Mouse (Mus musculus) midbrain, postnatal 0 days (tissue): ENCODE results near the gene Them7. TPM values are rescaled to one million over a fixed set of nuclear protein-coding genes. Genes with fewer than 3 reads are reported as not detected.

Experiments used
- ATAC-seq: fragments of 200-750 bp; cut with Nextera tagmentation; 2 replicates; pipeline ENCODE4 v1.8.0; 2017; ENCODE audit warnings: moderate number of reproducible peaks, mild to moderate bottlenecking, moderate TSS enrichment, moderate library complexity; ENCODE audit not compliant: low FRiP score
- DNase-seq: peaks from one replicate; pipeline ENCODE4 v3.0.0-alpha.2; 2015; ENCODE audit warnings: low spot score
- H3K27ac ChIP-seq: fragments of 300-500 bp; sonication (generic); 2 replicates; pipeline ENCODE4 v1.5.1; 2014; ENCODE audit warnings: low read depth, mild to moderate bottlenecking, low read length, mixed read lengths
- H3K27me3 ChIP-seq: fragments of 300-500 bp; sonication (generic); 2 replicates; pipeline ENCODE4 v1.6.1; 2014; ENCODE audit warnings: low read length, control low read depth, mixed read lengths; ENCODE audit not compliant: insufficient read depth
- H3K36me3 ChIP-seq: fragments of 300-500 bp; sonication (generic); 2 replicates; pipeline ENCODE4 v1.6.1; 2014; ENCODE audit warnings: low read length, control low read depth, mixed read lengths; ENCODE audit not compliant: insufficient read depth
- H3K4me1 ChIP-seq: fragments of 300-500 bp; sonication (generic); 2 replicates; pipeline ENCODE4 v1.6.1; 2014; ENCODE audit warnings: mild to moderate bottlenecking, control low read depth, antibody characterized with exemption, low read length, mixed read lengths; ENCODE audit not compliant: insufficient read depth
- H3K4me2 ChIP-seq: fragments of 300-500 bp; sonication (generic); 2 replicates; pipeline ENCODE4 v1.6.1; 2014; ENCODE audit warnings: low read depth, mild to moderate bottlenecking, low read length, mixed read lengths; ENCODE audit not compliant: poor library complexity, severe bottlenecking
- H3K4me3 ChIP-seq: fragments of 300-500 bp; sonication (generic); 2 replicates; pipeline ENCODE4 v1.5.1; 2014; ENCODE audit warnings: low read depth, mild to moderate bottlenecking, low read length, moderate library complexity
- H3K9ac ChIP-seq: fragments of 300-500 bp; sonication (generic); replicated peaks from 2 replicates; pipeline ENCODE4 v1.6.1; 2014; ENCODE audit warnings: mild to moderate bottlenecking, low read length, moderate library complexity, mixed read lengths; ENCODE audit not compliant: poor library complexity, severe bottlenecking
- H3K9me3 ChIP-seq: fragments of 300-500 bp; sonication (generic); 2 replicates; pipeline ENCODE4 v1.6.1; 2016; ENCODE audit warnings: low read length, control low read depth
- CTCF ChIP-seq: IDR thresholded peaks from 2 replicates; pipeline ENCODE4 v1.5.1; 2016; ENCODE audit warnings: antibody characterized with exemption, mild to moderate bottlenecking
- WGBS: fragments of 180-500 bp; shearing (Covaris S2); extraction: QIAGEN DNeasy Blood & Tissue Kit; methylation state at CpG from one replicate; pipeline ENCODE4 v1.1.7; 2014; 5-methylcytosine and 5-hydroxymethylcytosine counted together
- polyA plus RNA-seq: library from polyadenylated mRNA; unstranded; fragments of >200 nt; fragmentation: Nextera tagmentation; extraction: Ambion mirVana; gene quantifications from 2 replicates; pipeline ENCODE4 v1.2.1, GENCODE M21; 2015
- total RNA-seq: library from RNA; depleted of rRNA; stranded (reverse); fragments of >200 nt; gene quantifications from 2 replicates; pipeline ENCODE4 v1.2.3, GENCODE M21; 2014

The Them7 gene
- total and polyA plus RNA-seq, 2 experiments from 2014 or later, result not detected

GRCm38 (mm10) chr2:105219229-105219628, 4.9 kb upstream of the Them7 start:
- H3K4me3 ChIP-seq, result no peak overlapping the region
- H3K27me3 ChIP-seq, result peaks cover 2% of the 10 kb centered on the region; the same call in 1 of the 2 replicates
- no peaks in the 10 kb centered on the region for H3K4me1 ChIP-seq
- 90% methylated on average over 5 of the region's 5 CpGs for WGBS
- no peaks in the 10 kb centered on the region for H3K36me3 ChIP-seq
- no peak overlapping the region for H3K27ac ChIP-seq
- no peak for ATAC-seq
- H3K9me3 ChIP-seq, result no peaks in the 10 kb centered on the region
- TF ChIP-seq CTCF, result no peak
- no peak overlapping the region for H3K9ac ChIP-seq
- H3K4me2 ChIP-seq, result no peak overlapping the region
- DNase-seq, result no peak

- Histone ChIP-seq H3K36me3 (no peaks in the 10 kb centered on the region), H3K4me2 (no peak overlapping the region), H3K4me3 (no peak overlapping the region), H3K9me3 (no peaks in the 10 kb centered on the region), H3K27me3 (peaks cover 6% of the 10 kb centered on the region; the same call in 1 of the 2 replicates), H3K9ac (no peak overlapping the region), H3K27ac (no peak overlapping the region), H3K4me1 (peaks cover 2% of the 10 kb centered on the region; the same call in 1 of the 2 replicates)
- no peak for TF ChIP-seq CTCF
- ATAC-seq (no peak), DNase-seq (no peak)
- WGBS, result 59% methylated on average over 8 of the region's 8 CpGs
Measured at GRCm38 (mm10) chr2:105219664-105220063, 4.5 kb upstream of the Them7 start.

GRCm38 (mm10) chr2:105220738-105221303, 3.3 kb upstream of the Them7 start:
- ATAC-seq (no peak), DNase-seq (peak; percentile 43)
- peaks cover 2% of the 10 kb centered on the region; the same call in 1 of the 2 replicates for H3K4me1 ChIP-seq
- H3K4me2 ChIP-seq, result no peak overlapping the region
- H3K9me3 ChIP-seq, result no peaks in the 10 kb centered on the region
- H3K27me3 ChIP-seq, result peaks cover 7% of the 10 kb centered on the region; the same call in 1 of the 2 replicates
- no peak for TF ChIP-seq CTCF
- H3K27ac ChIP-seq, result no peak overlapping the region
- H3K9ac ChIP-seq, result no peak overlapping the region
- no peaks in the 10 kb centered on the region for H3K36me3 ChIP-seq
- H3K4me3 ChIP-seq, result no peak overlapping the region
- 74% methylated on average over 9 of the region's 9 CpGs for WGBS

DNA sequence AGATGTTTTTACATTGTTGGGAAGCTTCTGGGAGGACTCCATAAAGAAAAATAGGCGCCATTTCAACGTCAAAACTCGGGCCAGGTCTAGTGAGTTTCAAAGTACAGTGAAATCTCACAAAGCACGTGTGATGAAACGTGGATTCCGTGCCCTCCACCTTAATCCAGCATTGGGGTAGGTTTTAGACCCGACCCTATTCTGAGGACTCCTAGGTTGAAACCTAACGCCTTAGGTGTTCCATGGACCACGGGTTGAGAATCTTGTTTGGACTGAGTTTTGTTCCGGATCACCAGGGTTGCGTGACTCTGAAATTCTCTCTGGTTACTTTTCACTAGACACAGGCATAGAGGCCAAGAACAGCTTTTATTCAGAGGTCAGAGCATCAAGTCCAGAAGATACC, 514 bp upstream of the Them7 start:
- ATAC-seq (no peak), DNase-seq (no peak)
- TF ChIP-seq CTCF, result no peak
- Histone ChIP-seq H3K27ac (no peak overlapping the region), H3K9ac (no peak overlapping the region), H3K4me1 (peaks cover 2% of the 10 kb centered on the region; the same call in 1 of the 2 replicates), H3K27me3 (peaks cover 7% of the 10 kb centered on the region; the same call in 1 of the 2 replicates), H3K9me3 (no peaks in the 10 kb centered on the region), H3K4me2 (no peak overlapping the region), H3K4me3 (no peak overlapping the region), H3K36me3 (no peaks in the 10 kb centered on the region)
- WGBS, result 91% methylated on average over 11 of the region's 11 CpGs

GRCm38 (mm10) chr2:105224987-105225375, 861 bp downstream of the Them7 start:
- WGBS, result 60% methylated on average over 3 of the region's 3 CpGs
- no peaks in the 10 kb centered on the region for H3K9me3 ChIP-seq
- no peak for ATAC-seq
- no peak overlapping the region for H3K4me3 ChIP-seq
- no peak overlapping the region for H3K27ac ChIP-seq
- no peak overlapping the region for H3K4me2 ChIP-seq
- TF ChIP-seq CTCF, result no peak
- H3K9ac ChIP-seq, result no peak overlapping the region
- no peaks in the 10 kb centered on the region for H3K36me3 ChIP-seq
- H3K4me1 ChIP-seq, result peaks cover 2% of the 10 kb centered on the region; the same call in 1 of the 2 replicates
- no peak for DNase-seq
- H3K27me3 ChIP-seq, result peaks cover 7% of the 10 kb centered on the region

DNA sequence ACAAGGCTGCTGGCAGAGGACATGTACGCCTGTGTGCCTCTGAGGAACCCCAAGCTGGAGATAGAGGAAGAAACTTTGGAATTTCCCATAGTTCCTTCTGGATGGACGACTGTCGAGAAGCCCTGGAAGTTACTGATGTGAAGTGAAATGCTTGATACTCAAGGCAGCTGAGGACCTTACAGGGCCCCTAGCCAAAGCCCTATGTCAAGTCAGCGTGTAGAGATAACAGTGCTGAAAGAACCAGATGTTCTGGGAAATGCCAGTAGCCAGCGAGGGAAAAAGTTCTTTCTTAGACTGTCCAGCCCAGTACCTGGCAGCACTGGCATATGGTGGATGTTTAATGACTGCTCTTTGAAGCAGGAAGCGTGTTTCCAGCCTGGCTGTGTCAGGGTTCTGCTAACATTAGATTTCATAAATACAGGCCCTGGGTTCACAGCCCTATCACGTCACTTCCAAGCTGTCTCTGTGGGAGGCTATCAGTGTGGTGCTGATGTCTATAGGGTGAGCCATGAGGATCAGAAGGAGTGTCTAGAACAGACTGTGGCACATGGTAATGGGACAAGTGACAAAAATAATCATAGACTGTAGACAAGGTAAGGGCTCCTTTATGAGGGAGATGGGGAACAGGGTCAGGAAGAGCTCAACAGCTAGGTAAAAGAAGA, 2.3 kb downstream of the Them7 start:
- ATAC-seq (no peak), DNase-seq (no peak)
- Histone ChIP-seq H3K27me3 (peaks cover 7% of the 10 kb centered on the region), H3K4me2 (no peak overlapping the region), H3K9me3 (no peaks in the 10 kb centered on the region), H3K4me1 (peaks cover 2% of the 10 kb centered on the region; the same call in 1 of the 2 replicates), H3K9ac (no peak overlapping the region), H3K4me3 (no peak overlapping the region), H3K27ac (no peak overlapping the region), H3K36me3 (no peaks in the 10 kb centered on the region)
- TF ChIP-seq CTCF, result no peak
- 67% methylated on average over 7 of the region's 7 CpGs for WGBS
